Mouse (Mus musculus): ENCODE results near the gene Gm20388.

The Gm20388 gene

GRCm38 (mm10) chr8:123783525-123784249 lies 3873.0 kb downstream of the Gm20388 start:
- peak; percentile 90 for DNase-seq

- peak; percentile 65 for DNase-seq
These were observed 3875.5 kb downstream of the Gm20388 start for GRCm38 (mm10) chr8:123786166-123786565.

DNA sequence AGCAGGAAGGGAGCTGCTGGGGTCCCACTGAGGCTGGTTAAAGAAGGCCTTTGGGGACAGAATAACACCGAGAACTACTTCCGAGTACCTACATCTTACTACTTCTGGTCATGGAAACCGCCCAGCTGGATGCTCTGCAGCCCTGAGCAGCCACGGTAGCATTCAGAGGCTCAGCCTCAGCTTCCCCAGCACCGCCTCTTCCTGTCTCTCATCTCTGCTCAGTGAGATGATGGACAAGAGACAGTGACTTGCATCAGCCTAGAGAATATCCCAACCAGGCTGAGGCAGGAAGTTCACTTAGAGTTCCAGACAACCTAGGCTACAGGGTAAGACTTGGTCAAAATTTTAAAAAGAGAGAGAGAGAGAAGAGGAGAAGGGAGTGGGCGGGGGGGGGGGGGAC lies 3876.0 kb downstream of the Gm20388 start:
- DNase-seq: no peak

- DNase-seq: peak; percentile 42
These were observed 3876.7 kb downstream of the Gm20388 start for GRCm38 (mm10) chr8:123787254-123787897.

GRCm38 (mm10) chr8:123788416-123789170 lies 3878.0 kb downstream of the Gm20388 start:
- DNase-seq: peak; percentile 95

DNA sequence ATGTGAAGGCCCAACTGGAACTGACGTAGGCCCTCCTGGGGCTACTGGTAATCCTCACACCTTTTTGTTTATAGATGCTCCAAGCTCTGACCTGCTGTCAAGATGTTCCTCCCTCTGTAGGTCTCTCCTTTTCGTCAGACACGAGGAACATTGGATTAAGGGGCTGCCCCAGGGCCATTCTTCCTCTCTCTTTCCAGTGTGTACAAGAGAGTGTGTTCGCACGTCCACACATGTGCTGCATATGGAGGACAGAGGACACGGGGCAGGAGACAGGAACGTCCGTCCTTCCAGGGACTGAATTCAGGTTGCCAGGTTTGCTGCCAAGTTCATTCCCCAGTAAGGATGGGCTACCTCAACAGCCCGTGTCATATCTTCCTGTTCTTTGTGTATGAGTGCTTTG lies 3878.8 kb downstream of the Gm20388 start:
- DNase-seq: peak; percentile 63

DNA sequence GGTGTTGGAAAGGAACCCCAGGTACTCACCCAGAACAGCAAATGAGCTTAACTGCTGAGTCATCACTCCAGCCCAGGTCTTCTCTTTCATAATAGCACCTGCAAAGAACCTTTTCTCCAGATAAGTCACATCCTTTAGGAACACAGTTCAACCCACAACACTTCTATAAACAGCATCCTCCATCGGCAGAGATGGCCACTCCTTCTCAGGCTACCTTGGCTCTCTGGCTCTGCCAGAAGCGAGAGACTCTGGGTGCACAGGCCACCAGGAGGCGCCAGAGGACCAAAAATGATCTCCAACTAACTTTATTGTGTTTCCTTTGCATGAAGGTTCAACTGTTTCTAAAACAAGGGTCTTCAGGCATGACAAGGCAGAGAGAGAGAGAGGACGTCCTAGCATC lies 3879.3 kb downstream of the Gm20388 start:
- peak; percentile 96 for DNase-seq

- DNase-seq: no peak
These were observed 3880.6 kb downstream of the Gm20388 start for GRCm38 (mm10) chr8:123791101-123791844.

DNA sequence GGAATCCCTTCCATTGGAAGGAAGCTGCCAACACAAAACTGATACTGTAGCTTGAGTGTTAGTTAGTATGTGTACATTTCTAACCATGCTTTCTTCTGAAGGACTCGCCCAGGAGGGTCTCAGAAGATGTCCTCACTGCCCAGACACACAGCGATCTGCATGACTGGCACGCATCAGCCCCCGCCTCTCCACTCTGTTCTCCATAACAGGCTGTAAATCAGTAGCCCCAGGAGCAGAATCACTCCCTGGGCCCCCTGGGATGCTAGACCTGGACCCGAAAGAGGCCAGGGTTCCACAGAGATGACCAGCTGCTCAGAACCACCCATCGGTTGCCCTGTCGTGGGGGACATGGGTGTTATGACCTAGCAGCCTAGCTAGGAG lies 3881.2 kb downstream of the Gm20388 start:
- no peak for DNase-seq

GRCm38 (mm10) chr8:123793900-123794299 lies 3883.3 kb downstream of the Gm20388 start:
- no peak for DNase-seq

GRCm38 (mm10) chr8:123794766-123795165 lies 3884.1 kb downstream of the Gm20388 start:
- no peak for DNase-seq

GRCm38 (mm10) chr8:123796758-123797157 lies 3886.1 kb downstream of the Gm20388 start:
- DNase-seq: no peak

DNA sequence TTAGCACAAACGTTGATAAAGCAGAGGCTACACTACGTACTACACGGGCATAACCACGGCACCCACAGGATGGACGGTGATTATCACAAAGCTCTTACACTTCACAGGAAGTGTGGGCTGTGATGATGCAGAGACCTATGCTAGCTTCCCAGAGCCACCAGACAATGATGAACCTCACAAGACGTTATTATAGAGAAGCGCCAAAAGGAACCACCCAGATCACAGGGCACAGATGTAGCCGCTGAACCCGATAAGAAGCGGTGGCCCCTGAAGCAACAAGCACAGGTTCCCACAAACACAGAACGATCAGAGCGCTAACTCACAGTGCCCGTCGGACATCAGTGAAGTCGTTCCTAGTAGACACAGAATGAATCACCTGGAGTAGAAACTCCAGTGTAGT lies 3887.3 kb downstream of the Gm20388 start:
- no peak for DNase-seq

- DNase-seq: no peak
These were observed 3888.8 kb downstream of the Gm20388 start for GRCm38 (mm10) chr8:123799434-123799833.

DNA sequence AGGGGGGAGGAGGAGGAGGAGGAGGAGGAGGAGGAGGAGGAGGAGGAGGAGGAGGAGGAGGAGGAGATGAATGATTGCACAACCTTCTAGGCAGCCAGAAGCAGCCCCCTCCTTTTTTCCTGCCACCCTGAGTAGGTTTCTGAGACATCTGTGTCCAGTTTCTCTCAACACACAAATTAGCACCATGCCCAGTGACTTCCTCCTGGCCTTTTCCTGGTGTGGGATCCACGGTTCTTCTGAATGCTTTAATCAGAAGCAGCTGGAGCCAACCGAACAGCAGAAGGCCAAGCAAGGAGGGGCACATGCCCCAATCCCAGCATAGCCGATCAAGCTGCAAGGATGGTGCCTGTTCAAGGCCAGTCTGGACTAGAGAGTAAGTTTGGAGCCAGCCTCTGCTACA lies 3889.2 kb downstream of the Gm20388 start:
- no peak for DNase-seq

DNA sequence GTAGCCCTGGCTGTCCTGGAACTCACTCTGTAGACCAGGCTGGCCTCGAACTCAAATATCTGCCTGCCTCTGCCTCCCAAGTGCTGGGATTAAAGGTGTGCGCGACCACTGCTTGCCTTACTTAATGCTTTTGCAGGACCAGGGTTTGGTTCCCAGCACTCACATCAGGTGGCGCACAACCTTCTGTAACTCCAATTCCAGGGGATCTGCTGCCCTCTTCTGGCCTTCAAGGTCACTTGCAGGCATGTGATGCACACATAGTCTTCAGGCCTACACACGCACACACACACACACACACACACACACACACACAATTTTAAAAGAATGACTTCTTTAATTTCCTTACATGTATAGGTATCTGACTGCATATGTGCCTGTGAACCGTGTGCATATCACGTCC lies 3890.2 kb downstream of the Gm20388 start:
- DNase-seq: no peak

DNA sequence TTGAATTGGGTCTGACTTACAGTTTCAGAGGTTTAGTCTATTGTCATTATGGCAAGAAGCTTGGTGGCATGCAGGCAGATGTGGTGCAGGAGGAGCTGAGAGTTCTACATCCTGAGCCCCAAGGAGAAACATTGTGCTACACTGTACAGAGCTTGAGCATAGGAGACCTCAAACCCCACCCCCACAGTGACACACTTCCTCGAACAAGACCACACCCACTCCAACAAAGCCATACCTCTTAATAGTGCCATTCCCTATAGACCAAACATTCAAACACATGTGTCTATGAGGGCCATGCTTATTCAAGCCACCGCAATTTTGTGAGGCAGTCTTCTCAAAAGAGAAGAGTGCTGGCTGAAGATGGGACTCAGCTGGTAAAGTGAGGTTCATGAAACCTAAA lies 3890.9 kb downstream of the Gm20388 start:
- no peak for DNase-seq

- DNase-seq: peak; percentile 8
These were observed 3893.0 kb downstream of the Gm20388 start for GRCm38 (mm10) chr8:123803639-123804038.

DNA sequence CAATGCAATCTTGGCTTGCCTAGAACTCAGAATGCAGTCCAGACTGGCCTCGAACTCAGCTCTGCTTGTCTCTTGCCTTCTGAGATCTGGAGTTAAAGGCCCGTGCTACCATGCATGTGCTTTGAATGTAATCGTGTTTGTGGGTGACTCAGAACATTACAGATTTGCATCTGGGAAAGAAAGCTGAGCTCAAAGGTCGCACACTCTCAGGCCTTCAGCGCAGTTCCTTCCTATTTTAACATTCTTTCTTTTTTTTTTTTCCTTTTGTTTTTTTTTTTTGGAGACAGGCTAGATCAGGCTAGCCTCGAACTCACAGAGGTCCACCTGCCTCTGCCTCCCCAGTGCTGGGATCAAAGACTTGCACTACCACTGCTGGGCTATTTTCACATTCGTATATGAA lies 3893.9 kb downstream of the Gm20388 start:
- DNase-seq: peak; percentile 17

DNA sequence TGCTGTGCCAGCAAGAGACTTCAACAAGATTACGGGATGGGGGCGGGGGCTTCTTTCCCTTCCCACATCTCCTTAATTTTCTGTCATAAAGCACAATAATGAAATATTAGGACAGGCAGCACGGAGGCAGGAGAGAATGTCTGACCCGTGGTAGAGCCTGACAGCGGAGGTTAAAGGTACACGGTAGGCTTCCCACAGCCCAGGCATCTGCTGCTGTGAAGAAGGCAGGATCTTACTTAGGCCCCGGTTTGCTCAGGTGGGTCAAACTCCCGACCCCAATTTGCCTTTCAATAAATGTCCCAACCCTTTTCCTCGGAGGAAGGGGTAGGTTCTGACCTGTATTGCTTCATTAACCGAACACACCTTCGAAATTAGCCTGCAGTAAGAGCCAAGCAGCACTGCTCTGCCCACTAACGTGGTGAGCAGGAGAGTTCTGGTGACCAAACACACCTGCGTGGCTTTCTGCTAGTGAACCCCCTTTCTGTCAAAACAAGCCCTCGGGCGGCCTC lies 3894.6 kb downstream of the Gm20388 start:
- DNase-seq: no peak

DNA sequence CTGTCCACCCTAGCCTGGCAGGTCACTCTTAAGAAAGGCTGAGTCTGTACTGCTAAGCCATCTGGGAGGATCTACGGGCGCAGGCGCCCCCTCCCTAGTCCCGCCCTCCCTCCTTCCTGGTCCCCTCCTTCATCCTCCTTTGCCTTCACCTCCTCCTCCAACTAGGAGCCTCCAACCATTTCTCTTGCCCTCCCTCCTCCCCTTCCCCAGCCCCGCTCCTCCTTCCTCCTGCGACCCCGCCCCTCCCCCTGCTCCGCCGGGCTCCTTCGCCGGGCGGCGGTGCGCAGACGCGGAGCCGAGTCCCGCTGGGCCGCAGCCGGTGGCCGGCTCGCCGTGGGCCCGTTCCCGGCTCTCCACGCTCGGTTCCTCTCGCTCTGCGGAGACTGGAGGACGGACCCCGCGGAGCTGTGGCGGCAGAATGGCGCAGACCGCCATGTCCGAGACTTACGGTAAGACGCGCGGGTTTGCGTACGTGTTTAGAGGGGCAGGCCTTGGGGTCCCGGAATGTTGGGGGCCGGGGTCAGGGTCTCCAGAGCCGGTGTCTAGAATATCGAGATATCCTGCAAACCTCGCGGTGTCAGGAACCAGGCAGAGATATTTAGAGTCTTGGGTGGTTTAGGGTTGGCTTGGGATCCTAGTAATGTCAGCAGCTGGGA lies 3895.2 kb downstream of the Gm20388 start, which contains the start of gene Rab4a:
Gene Rab4a, plus strand, starts transcription at position 268 of the 656 bp plus-strand sequence.
- peak; percentile 85 for DNase-seq

- DNase-seq: no peak
These were observed 3895.8 kb downstream of the Gm20388 start for GRCm38 (mm10) chr8:123806374-123806935.
